Mouse (Mus musculus) small intestine, adult 2 months (tissue): ENCODE data around the gene Ddx27.

Experiments
- CTCF ChIP-seq: fragments of 200-500 bp; IDR thresholded peaks from 2 replicates; pipeline ENCODE4 v1.5.1; 2012; ENCODE audit warnings: low read depth, mild to moderate bottlenecking, control low read depth, inconsistent platforms, low read length, moderate library complexity, mixed read lengths; ENCODE audit not compliant: insufficient replicate concordance, insufficient read length; ENCODE audit errors: extremely low read depth
- POLR2A ChIP-seq: fragments of 200-500 bp; IDR thresholded peaks from 2 replicates; pipeline ENCODE4 v1.6.1; 2012; ENCODE audit warnings: low read depth, mild to moderate bottlenecking, control low read depth, inconsistent platforms, low read length, moderate library complexity

DNA sequence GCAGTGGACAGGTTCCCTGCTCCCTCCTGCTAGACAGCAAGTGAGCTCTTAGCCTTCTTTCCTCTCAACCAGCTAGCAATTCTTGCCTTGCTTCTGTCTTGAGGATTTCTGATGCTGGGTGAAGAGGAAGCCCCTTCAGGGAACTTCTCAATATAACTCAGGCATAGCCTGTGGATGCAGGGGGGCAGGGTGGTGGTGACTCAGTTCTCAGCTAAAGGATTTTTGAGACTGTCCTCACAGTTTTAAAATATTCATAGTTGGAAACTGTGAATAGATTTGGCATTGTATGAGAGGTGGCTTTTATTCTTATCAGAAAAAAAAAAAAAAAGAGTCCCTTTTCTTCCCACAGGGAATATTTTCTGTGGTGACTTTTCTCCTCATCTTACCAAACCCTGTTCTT is 45.8 kb downstream of the Ddx27 start:
- TF ChIP-seq CTCF (no peak), POLR2A (no peak)
